Mouse (Mus musculus) forebrain, embryonic 12.5 days (tissue): ENCODE results near the gene Ace3. TPM values are rescaled to one million over a fixed set of nuclear protein-coding genes. Genes with fewer than 3 reads are reported as not detected.
A peak's percentile ranks its signal among the peaks of the same experiment; 100 is the strongest.
"Not testable (repeated sequence)": the region's sequence is repeated elsewhere in the genome, so short reads cannot be mapped to it uniquely, and the experiment has no call there.

Experiments used
- ATAC-seq: fragments of 200-750 bp; cut with Nextera tagmentation; 2 replicates; pipeline ENCODE4 v1.8.0; 2017; ENCODE audit warnings: moderate TSS enrichment; ENCODE audit not compliant: low FRiP score
- H3K27ac ChIP-seq: fragments of 300-500 bp; sonication (generic); 2 replicates; pipeline ENCODE4 v1.5.1; 2016; ENCODE audit warnings: mild to moderate bottlenecking
- H3K27me3 ChIP-seq: fragments of 300-500 bp; sonication (generic); 2 replicates; pipeline ENCODE4 v1.6.1; 2016; ENCODE audit warnings: mild to moderate bottlenecking
- H3K36me3 ChIP-seq: fragments of 300-500 bp; sonication (generic); replicated peaks from 2 replicates; pipeline ENCODE4 v1.6.1; 2016; ENCODE audit warnings: mild to moderate bottlenecking
- H3K4me1 ChIP-seq: fragments of 300-500 bp; sonication (generic); 2 replicates; pipeline ENCODE4 v1.6.1; 2016
- H3K4me2 ChIP-seq: fragments of 300-500 bp; sonication (generic); 2 replicates; pipeline ENCODE4 v1.6.1; 2016; ENCODE audit warnings: mild to moderate bottlenecking, moderate library complexity
- H3K4me3 ChIP-seq: fragments of 300-500 bp; sonication (generic); replicated peaks from 2 replicates; pipeline ENCODE4 v1.5.1; 2016; ENCODE audit warnings: mild to moderate bottlenecking
- H3K9ac ChIP-seq: fragments of 300-500 bp; sonication (generic); 2 replicates; pipeline ENCODE4 v1.6.1; 2016; ENCODE audit warnings: mild to moderate bottlenecking
- H3K9me3 ChIP-seq: fragments of 300-500 bp; sonication (generic); 2 replicates; pipeline ENCODE4 v1.6.1; 2016
- WGBS: fragments of 180-500 bp; shearing (Covaris S2); methylation state at CpG from one replicate; pipeline ENCODE4 v1.1.7; 2016; 5-methylcytosine and 5-hydroxymethylcytosine counted together
- polyA plus RNA-seq: library from polyadenylated mRNA; unstranded; fragments of >200 nt; fragmentation: Nextera tagmentation; extraction: Ambion mirVana; gene quantifications from 2 replicates; pipeline ENCODE4 v1.2.1, GENCODE M21; 2016

Gene Ace3
- polyA plus RNA-seq, 1 experiment from 2014 or later = not detected

DNA sequence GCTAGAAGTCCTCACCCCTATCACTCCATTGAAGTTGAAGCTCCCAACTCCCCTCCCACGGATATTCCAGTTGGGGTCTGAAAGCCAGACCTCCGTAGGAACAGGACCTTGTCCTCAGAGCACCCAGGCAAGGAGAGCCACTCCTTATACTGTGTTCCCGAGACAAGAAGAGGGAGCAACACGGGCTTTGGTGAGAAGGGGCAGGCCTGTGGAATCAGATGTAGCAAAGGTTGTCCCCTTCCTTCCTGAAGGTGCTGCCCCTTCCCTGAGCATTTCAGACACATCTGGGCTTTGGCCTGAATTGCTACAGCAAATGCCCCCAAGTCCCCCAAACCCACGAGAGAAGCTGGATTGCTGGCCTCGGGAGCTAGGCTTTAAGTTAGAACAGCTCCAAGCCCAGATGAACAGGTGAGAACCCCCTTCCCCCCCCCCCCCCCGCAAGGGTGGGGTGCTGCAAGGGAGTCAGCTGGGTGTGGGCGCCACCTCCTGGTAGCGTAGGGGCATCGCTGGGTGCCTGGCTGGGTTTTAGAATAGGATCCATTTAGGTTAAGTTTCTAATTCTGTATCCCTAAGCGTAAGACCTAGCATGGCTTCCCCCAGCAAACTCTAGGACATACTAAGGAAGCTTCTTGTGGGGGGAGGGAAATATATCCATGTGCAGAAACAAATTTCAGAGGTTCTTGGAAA, 32.1 kb downstream of the Ace3 start:
- H3K4me1 ChIP-seq = no peaks in the 10 kb centered on the region
- no peak overlapping the region for H3K27ac ChIP-seq
- no peak overlapping the region for H3K4me2 ChIP-seq
- WGBS = 49% methylated on average over 11 of the region's 11 CpGs
- no peak overlapping the region for H3K9ac ChIP-seq
- no peak overlapping the region for H3K4me3 ChIP-seq
- peaks cover 5% of the 10 kb centered on the region; the same call in 1 of the 2 replicates for H3K27me3 ChIP-seq
- no peaks in the 10 kb centered on the region for H3K9me3 ChIP-seq
- H3K36me3 ChIP-seq = no peaks in the 10 kb centered on the region; the same call in 1 of the 2 replicates
- ATAC-seq = no peak

DNA sequence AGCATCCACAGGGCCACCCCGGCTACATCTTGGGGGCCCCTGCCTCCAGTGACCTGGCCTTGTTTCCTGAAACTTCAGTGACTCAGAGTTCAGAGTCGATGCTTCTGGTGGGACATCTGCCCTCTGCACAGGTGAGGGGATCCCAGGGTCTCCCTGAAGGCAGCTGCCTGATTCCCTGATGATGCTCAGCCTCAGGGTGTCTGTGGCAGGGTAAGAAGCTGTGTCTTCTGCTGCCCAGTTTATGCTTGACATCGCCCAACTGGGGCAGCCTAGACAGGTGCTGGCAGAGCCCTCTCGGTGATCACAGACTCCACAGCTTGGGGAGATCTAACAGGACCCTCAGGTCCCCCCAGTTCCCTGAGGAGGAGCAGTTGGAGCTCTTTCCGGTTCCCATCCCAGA, 33.1 kb downstream of the Ace3 start:
- H3K9me3 ChIP-seq = no peaks in the 10 kb centered on the region
- no peaks in the 10 kb centered on the region; the same call in 1 of the 2 replicates for H3K36me3 ChIP-seq
- WGBS = 91% methylated on average over 5 of the region's 5 CpGs
- no peaks in the 10 kb centered on the region for H3K27me3 ChIP-seq
- no peak overlapping the region for H3K27ac ChIP-seq
- no peak overlapping the region for H3K9ac ChIP-seq
- no peaks in the 10 kb centered on the region for H3K4me1 ChIP-seq
- no peak overlapping the region for H3K4me2 ChIP-seq
- H3K4me3 ChIP-seq = no peak overlapping the region
- ATAC-seq = no peak

DNA sequence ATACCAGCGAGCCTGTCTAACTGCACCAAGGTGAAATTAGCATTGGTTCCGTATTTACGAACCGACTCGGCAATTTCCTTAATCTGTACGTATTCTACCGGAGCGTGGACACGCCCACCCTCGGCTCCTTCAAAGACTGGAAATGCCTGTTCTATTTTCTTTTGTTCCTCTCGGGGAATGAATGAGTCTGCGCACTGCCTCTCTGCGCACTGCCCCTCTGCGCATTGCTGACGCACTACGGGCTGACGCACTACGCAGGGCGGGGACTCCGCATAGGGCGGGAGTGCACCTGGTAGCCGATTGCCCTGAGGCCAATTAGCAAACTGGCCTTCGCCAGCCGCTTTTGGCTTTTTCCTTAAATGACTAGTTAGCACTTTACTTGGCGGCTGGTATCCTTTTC, 37.6 kb downstream of the Ace3 start:
- Histone ChIP-seq H3K4me3 (peak overlapping the region; percentile 32), H3K9ac (peak overlapping the region; percentile 18; the same call in 1 of the 2 replicates), H3K4me1 (peaks cover 11% of the 10 kb centered on the region; the same call in 1 of the 2 replicates), H3K4me2 (peak overlapping the region; percentile 25; the same call in 1 of the 2 replicates), H3K27ac (peak overlapping the region; percentile 57; the same call in 1 of the 2 replicates)
- not testable (repeated sequence) for H3K9me3 ChIP-seq, H3K36me3 ChIP-seq, H3K27me3 ChIP-seq, ATAC-seq
- 36% methylated on average over 11 of the region's 25 CpGs for WGBS

DNA sequence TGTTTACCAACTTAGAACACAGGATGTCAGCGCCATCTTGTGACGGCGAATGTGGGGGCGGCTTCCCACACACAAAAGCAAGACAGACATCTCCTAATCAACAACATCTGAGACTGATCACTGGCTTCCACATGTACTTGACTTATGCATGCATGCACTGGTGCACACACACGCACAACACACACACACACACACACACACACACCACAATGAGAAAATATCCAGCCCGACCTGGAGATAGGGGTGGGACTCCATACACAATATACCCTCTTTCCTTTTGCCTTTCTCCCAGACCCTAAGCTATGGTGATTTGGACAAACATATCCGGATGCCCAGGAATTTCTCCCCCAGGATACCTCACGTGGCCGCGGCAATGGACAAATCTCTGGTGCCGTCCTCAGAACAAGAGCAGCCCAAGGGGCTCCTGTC, 39.0 kb downstream of the Ace3 start:
- H3K9me3 ChIP-seq = no peaks in the 10 kb centered on the region
- WGBS = 38% methylated on average over 11 of the region's 11 CpGs
- H3K27me3 ChIP-seq = no peaks in the 10 kb centered on the region
- H3K4me2 ChIP-seq = peak overlapping the region; percentile 44
- H3K27ac ChIP-seq = peak overlapping the region; percentile 75
- H3K4me1 ChIP-seq = peaks cover 22% of the 10 kb centered on the region
- H3K4me3 ChIP-seq = peak overlapping the region; percentile 15; the same call in 1 of the 2 replicates
- ATAC-seq = no peak
- peak overlapping the region; percentile 34; the same call in 1 of the 2 replicates for H3K9ac ChIP-seq
- no peaks in the 10 kb centered on the region for H3K36me3 ChIP-seq

DNA sequence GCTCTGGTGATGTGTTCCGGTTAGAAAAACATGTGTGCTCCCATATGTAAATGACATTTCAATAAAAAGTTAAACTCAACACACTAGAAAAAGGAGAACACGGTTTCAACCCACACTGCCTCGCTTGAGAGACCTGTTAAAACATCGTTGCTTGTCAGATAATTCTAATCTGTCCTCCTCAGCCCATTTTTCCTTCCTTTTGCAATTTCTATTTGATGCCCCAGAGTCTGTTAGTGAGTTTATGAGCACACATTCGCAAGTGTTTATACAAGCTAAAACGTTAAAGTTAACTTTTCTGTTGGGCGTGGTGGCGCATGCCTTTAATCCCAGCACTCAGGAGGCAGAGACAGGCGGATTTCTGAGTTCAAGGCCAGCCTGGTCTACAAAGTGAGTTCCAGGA, 40.5 kb downstream of the Ace3 start:
- Histone ChIP-seq H3K4me1 (peaks cover 31% of the 10 kb centered on the region), H3K27me3 (no peaks in the 10 kb centered on the region), H3K36me3 (no peaks in the 10 kb centered on the region), H3K9ac (no peak overlapping the region), H3K4me2 (no peak overlapping the region), H3K4me3 (no peak overlapping the region), H3K27ac (no peak overlapping the region), H3K9me3 (no peaks in the 10 kb centered on the region)
- no peak for ATAC-seq
- WGBS = 90% methylated on average over 9 of the region's 9 CpGs

DNA sequence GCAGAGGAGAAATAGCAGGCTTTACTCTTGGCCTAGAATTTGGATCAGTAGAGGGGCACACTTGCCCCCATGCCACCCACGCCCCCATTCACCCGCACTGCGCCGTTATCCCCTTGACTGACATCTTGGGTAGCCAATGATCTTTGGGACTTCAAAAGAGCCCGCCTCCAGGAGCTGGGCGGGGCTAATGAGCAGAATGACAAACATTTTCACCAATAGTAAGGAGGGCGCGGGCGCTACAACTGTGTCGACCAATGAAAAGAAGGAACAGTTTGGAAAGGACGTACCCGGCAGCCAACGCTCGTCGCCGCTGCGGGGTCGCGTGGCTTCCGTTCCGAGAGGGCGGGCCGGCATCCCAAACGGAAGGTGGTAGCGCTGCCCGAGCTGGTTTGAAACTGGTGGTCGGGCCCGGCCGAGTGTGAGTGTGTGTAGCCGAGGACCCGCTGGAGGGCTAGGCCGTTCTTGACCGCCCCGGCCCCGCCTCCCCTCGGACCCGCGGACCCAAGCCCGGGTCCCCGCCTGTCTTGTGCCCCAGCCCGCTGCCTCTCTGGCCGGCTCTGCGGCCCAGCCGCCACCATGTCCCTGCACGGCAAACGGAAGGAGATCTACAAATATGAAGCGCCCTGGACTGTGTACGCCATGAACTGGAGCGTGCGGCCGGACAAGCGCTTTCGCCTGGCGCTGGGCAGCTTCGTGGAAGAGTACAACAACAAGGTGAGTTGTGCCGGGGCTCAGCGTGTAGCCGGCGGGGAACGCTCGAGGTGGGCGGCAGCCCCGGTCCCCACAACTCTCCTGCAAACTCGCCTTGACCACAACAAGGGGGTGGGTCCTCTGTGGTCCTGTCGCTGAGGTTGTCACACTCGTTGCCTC, 42.3 kb downstream of the Ace3 start, which contains the start of gene Dcaf7:
Gene Dcaf7, plus strand, starts transcription at position 325 of the 870 bp plus-strand sequence.
- Histone ChIP-seq H3K9me3 (no peaks in the 10 kb centered on the region), H3K4me3 (peak within 1 kb of the TSS; percentile 97), H3K9ac (peak within 1 kb of the TSS; percentile 95), H3K36me3 (no peaks in the 10 kb centered on the region), H3K27ac (peak within 1 kb of the TSS; percentile 93), H3K4me1 (peaks cover 31% of the 10 kb centered on the region), H3K4me2 (peak within 1 kb of the TSS; percentile 81), H3K27me3 (no peaks in the 10 kb centered on the region)
- WGBS = under 1% methylated on average over 66 of the region's 66 CpGs
- ATAC-seq = peak; percentile 99

DNA sequence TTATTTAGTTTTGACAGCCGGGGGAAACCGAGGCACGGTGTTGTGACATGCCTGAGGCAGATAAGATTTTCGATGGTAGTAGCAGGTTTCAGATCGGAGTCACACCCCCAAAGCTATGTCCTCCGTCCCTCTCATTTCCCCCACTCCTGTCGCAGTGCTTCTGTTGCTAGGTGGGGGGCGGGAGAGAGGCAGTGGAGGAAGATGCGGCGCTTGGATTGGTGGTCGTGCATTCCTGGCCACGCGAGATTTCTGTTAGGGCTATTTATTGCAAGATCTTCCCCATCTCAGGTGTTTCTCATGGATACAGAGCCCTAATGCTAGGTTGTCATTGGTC, 42.9 kb downstream of the Ace3 start:
- no peaks in the 10 kb centered on the region for H3K27me3 ChIP-seq

DNA sequence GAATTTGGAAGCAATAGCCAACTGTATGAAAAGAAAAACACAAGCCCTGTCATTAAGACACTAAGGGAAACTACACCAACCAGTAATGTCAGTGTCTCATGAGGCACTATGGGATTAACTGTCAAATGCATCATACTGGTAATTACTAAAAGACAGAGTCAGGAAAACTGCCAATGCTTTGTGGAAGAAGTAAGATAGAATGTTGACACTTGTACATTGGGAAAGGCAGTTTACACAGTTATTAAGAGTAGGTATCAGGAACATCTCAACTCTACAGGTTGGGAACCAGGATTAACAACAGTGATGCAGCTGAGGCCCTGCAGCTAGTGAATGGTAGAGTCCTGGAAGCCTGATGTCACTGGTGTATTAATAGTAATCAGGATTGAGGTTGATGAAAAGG, 49.9 kb downstream of the Ace3 start:
- no peak for ATAC-seq

More for the DNA sequence above, 42.9 kb downstream of the Ace3 start:
- Histone ChIP-seq H3K9ac (peak overlapping the region; percentile 95), H3K27ac (peak overlapping the region; percentile 93), H3K4me1 (peaks cover 31% of the 10 kb centered on the region), H3K36me3 (no peaks in the 10 kb centered on the region), H3K4me2 (peak overlapping the region; percentile 81), H3K9me3 (no peaks in the 10 kb centered on the region), H3K4me3 (peak overlapping the region; percentile 97)
- 0% methylated on average over 13 of the region's 13 CpGs for WGBS
- ATAC-seq = peak; percentile 21; the same call in 1 of the 2 replicates

DNA sequence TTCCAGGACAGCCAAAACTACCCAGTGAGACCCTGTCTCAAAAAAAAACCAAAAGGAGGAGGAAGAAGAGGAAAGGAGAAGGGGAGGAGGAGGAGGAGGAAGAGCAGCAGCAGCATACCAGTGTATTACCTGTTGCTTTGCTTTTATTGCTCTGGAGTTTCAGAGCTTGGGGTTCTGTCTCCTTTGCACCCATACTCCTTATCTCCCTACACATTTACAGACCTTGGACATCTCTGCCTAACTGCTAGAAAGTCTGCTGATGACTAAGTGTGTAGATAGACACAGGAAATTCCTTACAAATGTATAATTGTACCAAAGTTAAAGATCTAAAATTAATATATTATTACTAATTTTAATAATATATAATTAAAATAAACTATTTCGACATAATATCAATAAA, 50.8 kb downstream of the Ace3 start:
- 88% methylated on average over 1 of the region's 1 CpGs for WGBS
- Histone ChIP-seq H3K4me3 (no peak overlapping the region), H3K27ac (no peak overlapping the region), H3K4me2 (no peak overlapping the region), H3K4me1 (no peaks in the 10 kb centered on the region), H3K36me3 (peaks cover 30% of the 10 kb centered on the region), H3K27me3 (no peaks in the 10 kb centered on the region), H3K9me3 (no peaks in the 10 kb centered on the region), H3K9ac (no peak overlapping the region)
- ATAC-seq = no peak

More for the DNA sequence above, 49.9 kb downstream of the Ace3 start:
- Histone ChIP-seq H3K9me3 (no peaks in the 10 kb centered on the region), H3K4me1 (peaks cover 4% of the 10 kb centered on the region; the same call in 1 of the 2 replicates), H3K27me3 (no peaks in the 10 kb centered on the region), H3K4me2 (no peak overlapping the region), H3K36me3 (peaks cover 25% of the 10 kb centered on the region), H3K27ac (no peak overlapping the region), H3K4me3 (no peak overlapping the region), H3K9ac (no peak overlapping the region)

DNA sequence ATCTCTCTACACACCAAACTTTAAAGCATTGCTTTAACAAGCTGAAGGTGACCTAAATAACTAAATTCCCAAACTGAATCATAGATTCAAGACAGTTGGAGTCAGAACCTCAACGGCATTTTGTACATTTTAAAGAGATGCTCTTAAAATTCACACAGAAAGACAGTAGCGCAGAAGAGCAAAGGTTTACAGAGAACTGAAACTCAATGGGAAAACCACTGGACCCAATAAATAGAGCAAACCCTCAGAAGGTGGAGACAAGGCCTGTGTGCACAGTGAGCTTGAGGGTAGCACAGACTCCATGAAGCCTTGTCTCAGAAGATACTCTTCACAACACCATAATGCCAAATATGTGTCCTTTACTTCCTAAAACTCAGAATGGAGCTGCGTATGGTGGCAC, 51.3 kb downstream of the Ace3 start:
- no peak overlapping the region for H3K27ac ChIP-seq
- no peaks in the 10 kb centered on the region for H3K9me3 ChIP-seq
- no peak for ATAC-seq
- no peak overlapping the region for H3K4me2 ChIP-seq
- no peaks in the 10 kb centered on the region for H3K27me3 ChIP-seq
- WGBS = 95% methylated on average over 3 of the region's 3 CpGs
- H3K4me1 ChIP-seq = no peaks in the 10 kb centered on the region
- no peak overlapping the region for H3K9ac ChIP-seq
- H3K4me3 ChIP-seq = no peak overlapping the region
- H3K36me3 ChIP-seq = peaks cover 33% of the 10 kb centered on the region

DNA sequence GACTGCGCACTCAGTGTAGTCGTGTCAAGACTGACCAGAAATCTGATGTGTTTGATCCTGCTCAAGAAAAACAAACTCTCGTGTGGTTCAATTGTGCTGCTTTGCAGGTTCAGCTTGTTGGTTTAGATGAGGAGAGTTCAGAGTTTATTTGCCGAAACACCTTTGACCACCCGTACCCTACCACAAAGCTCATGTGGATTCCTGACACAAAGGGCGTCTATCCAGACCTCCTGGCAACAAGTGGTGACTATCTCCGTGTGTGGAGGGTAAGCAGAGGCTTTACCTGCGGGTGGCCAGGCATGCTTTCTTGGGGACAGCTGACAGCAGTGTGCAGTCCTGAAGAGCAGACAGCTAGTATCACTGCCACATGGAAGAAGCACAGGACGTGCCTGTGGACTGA, 52.1 kb downstream of the Ace3 start:
- H3K36me3 ChIP-seq = peaks cover 41% of the 10 kb centered on the region
- no peak overlapping the region for H3K9ac ChIP-seq
- no peak overlapping the region for H3K4me3 ChIP-seq
- ATAC-seq = no peak
- WGBS = 90% methylated on average over 9 of the region's 9 CpGs
- H3K27me3 ChIP-seq = no peaks in the 10 kb centered on the region
- H3K27ac ChIP-seq = no peak overlapping the region
- H3K4me2 ChIP-seq = no peak overlapping the region
- no peaks in the 10 kb centered on the region for H3K4me1 ChIP-seq
- no peaks in the 10 kb centered on the region for H3K9me3 ChIP-seq

DNA sequence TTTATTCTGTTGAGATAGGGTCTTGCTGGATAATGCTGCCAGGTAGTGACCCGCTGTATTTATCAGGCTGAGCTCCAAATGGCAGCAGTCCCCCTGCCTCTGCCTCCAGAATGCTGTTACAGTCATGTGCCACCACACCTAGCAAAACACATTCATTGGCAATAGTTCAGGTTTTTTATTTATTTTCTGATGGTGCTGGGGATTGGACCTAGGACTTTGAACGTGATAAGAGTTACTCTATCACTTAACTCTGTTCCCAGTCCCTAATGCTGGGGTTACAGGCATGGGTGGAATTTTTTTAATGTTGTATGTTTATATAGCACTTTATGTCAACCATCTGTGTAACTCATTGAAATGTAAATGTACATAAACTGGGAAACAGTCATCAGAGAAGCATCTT, 59.4 kb downstream of the Ace3 start:
- no peak overlapping the region for H3K4me3 ChIP-seq
- H3K36me3 ChIP-seq = peaks cover 91% of the 10 kb centered on the region
- H3K27me3 ChIP-seq = no peaks in the 10 kb centered on the region
- H3K4me1 ChIP-seq = no peaks in the 10 kb centered on the region
- WGBS = 97% methylated on average over 2 of the region's 2 CpGs
- H3K27ac ChIP-seq = no peak overlapping the region
- no peak overlapping the region for H3K9ac ChIP-seq
- no peak overlapping the region for H3K4me2 ChIP-seq
- no peaks in the 10 kb centered on the region for H3K9me3 ChIP-seq
- ATAC-seq = no peak
